Mouse (Mus musculus): ENCODE measurements around the gene Higd1c. TPM values are rescaled to one million over a fixed set of nuclear protein-coding genes. Genes with fewer than 3 reads are reported as not detected.
"Not testable (repeated sequence)": the region's sequence is repeated elsewhere in the genome, so short reads cannot be mapped to it uniquely, and the experiment has no call there.

The Higd1c gene
- polyA plus RNA-seq, 1 experiment: 0.97 TPM

DNA sequence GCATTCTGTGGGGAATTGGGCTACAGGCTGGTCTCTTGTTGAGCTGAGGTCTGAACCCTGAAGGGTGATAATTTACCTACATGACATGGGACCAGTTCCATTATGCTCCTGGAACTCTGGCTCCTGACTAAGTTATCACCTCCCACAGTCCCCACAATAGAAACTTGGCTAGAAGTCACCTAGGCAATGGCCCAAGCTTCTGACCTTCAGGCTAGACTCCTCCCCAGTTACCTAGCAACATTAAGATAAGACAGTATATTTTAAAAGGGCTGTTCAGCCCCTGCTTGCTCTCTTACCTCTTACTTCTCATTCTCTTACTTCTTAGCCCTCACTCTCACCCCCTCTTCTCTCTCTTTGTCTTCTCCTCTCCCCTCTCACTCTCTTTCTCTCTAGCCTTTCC lies 18.9 kb upstream of the Higd1c start:
- no peak overlapping the region for H3K4me3 ChIP-seq (ENCODE audit: insufficient read depth, low read depth, low read length)
- DNase-seq: peak; percentile 64
- no peaks in the 10 kb centered on the region for H3K27me3 ChIP-seq (replicated peaks; ENCODE audit: control insufficient read depth, insufficient read depth, low read length)
- no peaks in the 10 kb centered on the region for H3K36me3 ChIP-seq (ENCODE audit: control insufficient read depth, insufficient read depth, low read length)
- peak overlapping the region; percentile 60 for H3K27ac ChIP-seq (ENCODE audit: insufficient read depth, low read depth, low read length)
- TF ChIP-seq POLR2A (IDR thresholded peaks at IDR 0.05; ENCODE audit: low read depth, low read length) (no peak), CTCF (conservative IDR thresholded peaks at IDR 0.05; ENCODE audit: insufficient read depth, insufficient read length, low read depth, low read length) (no peak)
- peaks cover 22% of the 10 kb centered on the region for H3K4me1 ChIP-seq (ENCODE audit: control insufficient read depth, insufficient read depth, low read length)

DNA sequence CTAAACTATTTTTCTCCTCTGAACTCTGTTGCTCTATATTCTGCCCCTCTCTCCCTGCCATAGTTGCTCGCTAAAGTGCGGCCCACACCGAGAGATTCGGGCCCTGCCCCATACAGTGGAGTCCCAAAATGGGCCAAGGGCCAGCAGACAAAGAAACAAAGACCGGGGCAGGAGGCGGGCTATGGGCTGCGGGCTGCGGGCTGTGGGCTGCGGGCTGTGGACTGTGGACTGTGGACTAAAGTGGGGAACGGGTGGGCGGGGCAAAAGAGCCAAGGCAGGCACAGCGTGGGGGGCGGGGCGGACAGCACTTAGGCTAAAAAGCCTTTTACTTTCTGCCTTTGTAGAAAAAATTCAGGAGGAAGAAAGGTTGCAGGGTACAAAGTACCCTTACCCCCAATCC lies 17.6 kb upstream of the Higd1c start:
- Histone ChIP-seq H3K27me3 (replicated peaks; ENCODE audit: control insufficient read depth, insufficient read depth, low read length) (no peaks in the 10 kb centered on the region), H3K4me3 (ENCODE audit: insufficient read depth, low read depth, low read length) (no peak overlapping the region), H3K36me3 (ENCODE audit: control insufficient read depth, insufficient read depth, low read length) (no peaks in the 10 kb centered on the region), H3K27ac (ENCODE audit: insufficient read depth, low read depth, low read length) (peak overlapping the region; percentile 69), H3K4me1 (ENCODE audit: control insufficient read depth, insufficient read depth, low read length) (peaks cover 25% of the 10 kb centered on the region)
- peak; percentile 84 for DNase-seq
- TF ChIP-seq CTCF (conservative IDR thresholded peaks at IDR 0.05; ENCODE audit: insufficient read depth, insufficient read length, low read depth, low read length): no peak
- TF ChIP-seq POLR2A (IDR thresholded peaks at IDR 0.05; ENCODE audit: low read depth, low read length): no peak
- 48% methylated on average over 14 of the region's 14 CpGs for WGBS

DNA sequence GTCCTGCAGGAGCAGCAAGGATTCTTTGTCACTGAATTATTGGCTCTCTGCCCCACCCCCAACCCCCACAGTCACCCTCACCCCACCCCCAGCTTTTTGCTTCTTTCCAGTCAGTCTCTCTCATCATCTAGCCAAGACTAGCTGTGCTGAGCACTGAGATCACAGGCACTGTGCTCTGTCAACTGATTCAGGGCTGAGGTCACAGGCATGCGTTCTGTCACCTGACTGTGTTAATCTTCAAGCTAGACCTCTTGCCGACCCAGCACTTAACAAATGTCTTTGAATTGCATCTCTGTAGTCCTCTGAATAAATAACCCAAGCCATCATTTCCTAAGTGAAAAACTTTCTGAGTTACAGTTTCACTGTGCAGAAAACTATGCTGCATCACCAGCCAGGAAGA lies 14.8 kb upstream of the Higd1c start:
- DNase-seq: peak; percentile 94
- Histone ChIP-seq H3K27me3 (replicated peaks; ENCODE audit: control insufficient read depth, insufficient read depth, low read length) (no peaks in the 10 kb centered on the region), H3K4me1 (ENCODE audit: control insufficient read depth, insufficient read depth, low read length) (peaks cover 21% of the 10 kb centered on the region), H3K4me3 (ENCODE audit: insufficient read depth, low read depth, low read length) (no peak overlapping the region), H3K36me3 (ENCODE audit: control insufficient read depth, insufficient read depth, low read length) (no peaks in the 10 kb centered on the region), H3K27ac (ENCODE audit: insufficient read depth, low read depth, low read length) (peak overlapping the region; percentile 81)
- no peak for TF ChIP-seq POLR2A (IDR thresholded peaks at IDR 0.05; ENCODE audit: low read depth, low read length)
- no peak for TF ChIP-seq CTCF (conservative IDR thresholded peaks at IDR 0.05; ENCODE audit: insufficient read depth, insufficient read length, low read depth, low read length)
- WGBS: 30% methylated on average over 2 of the region's 2 CpGs

DNA sequence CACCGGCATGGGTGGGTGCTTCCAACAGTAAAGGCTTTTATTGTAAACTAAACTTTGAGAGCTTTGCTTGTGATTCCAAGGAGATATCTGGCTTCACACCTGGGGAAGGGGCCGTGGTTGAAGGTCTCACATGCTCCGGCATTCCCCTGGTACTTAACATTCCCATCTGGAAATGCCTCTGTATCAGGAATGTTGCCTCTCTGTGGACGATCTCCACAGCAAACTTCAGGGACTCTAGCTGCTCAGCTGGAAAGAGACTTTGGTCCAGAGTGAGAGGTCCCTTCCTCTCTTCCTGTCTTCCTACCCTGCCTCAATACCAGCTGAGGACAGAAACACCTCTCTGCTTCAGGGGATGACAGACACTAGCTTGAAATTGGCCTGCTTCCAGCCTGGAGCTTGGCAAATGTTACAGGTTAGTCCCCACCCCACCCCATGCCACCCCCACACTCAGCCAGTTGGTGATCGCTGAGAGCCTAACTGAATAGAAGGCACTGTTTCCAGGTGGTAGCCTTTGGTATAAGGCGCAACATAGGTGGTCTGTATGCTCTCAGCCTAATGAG lies 12.8 kb upstream of the Higd1c start:
- DNase-seq: peak; percentile 37
- Histone ChIP-seq H3K36me3 (ENCODE audit: control insufficient read depth, insufficient read depth, low read length) (no peaks in the 10 kb centered on the region), H3K27ac (ENCODE audit: insufficient read depth, low read depth, low read length) (peak overlapping the region; percentile 21), H3K4me3 (ENCODE audit: insufficient read depth, low read depth, low read length) (no peak overlapping the region), H3K4me1 (ENCODE audit: control insufficient read depth, insufficient read depth, low read length) (peaks cover 14% of the 10 kb centered on the region), H3K27me3 (replicated peaks; ENCODE audit: control insufficient read depth, insufficient read depth, low read length) (no peaks in the 10 kb centered on the region)
- 50% methylated on average over 6 of the region's 6 CpGs for WGBS
- TF ChIP-seq CTCF (conservative IDR thresholded peaks at IDR 0.05; ENCODE audit: insufficient read depth, insufficient read length, low read depth, low read length) (no peak), POLR2A (IDR thresholded peaks at IDR 0.05; ENCODE audit: low read depth, low read length) (no peak)

DNA sequence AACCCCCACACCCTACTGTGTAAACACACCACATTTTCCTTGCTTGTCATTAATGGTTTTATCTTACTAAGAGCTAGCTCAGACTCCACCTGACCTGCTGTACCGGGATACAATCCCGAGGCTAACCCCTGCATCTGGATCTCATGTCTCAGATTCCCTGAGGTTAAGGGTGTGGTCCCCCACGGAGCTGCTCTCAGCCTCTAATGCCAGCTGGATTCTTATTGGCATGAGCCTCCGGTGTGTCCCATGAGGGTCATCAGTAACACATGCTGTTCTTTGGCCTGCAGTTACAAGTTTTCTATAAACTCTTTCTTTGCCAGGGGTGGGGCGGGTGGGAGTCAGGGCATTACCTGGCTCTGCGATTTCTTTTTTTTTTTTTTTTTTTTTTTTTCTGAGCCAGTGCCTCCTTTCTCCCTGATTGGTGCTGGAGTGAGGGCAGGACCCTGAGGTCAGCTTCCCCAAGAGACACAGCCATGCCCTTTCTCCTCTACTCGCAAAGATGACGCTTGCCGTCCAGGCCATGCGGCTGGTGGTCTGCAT lies 11.6 kb upstream of the Higd1c start, which contains the start of the genes Methig1 and Mettl7a2:
Gene Methig1, plus strand, starts transcription at position 439 of the 540 bp plus-strand sequence.
Gene Mettl7a2, plus strand, starts transcription at position 490 of the 540 bp plus-strand sequence.
- peak; percentile 37 for DNase-seq
- Histone ChIP-seq H3K27me3 (replicated peaks; ENCODE audit: control insufficient read depth, insufficient read depth, low read length) (no peaks in the 10 kb centered on the region), H3K4me3 (ENCODE audit: insufficient read depth, low read depth, low read length) (peak within 1 kb of the TSS; percentile 21; the same call in 1 of the 2 replicates), H3K4me1 (ENCODE audit: control insufficient read depth, insufficient read depth, low read length) (peaks cover 12% of the 10 kb centered on the region), H3K36me3 (ENCODE audit: control insufficient read depth, insufficient read depth, low read length) (no peaks in the 10 kb centered on the region), H3K27ac (ENCODE audit: insufficient read depth, low read depth, low read length) (peak within 1 kb of the TSS; percentile 46; the same call in 1 of the 2 replicates)
- TF ChIP-seq POLR2A (IDR thresholded peaks at IDR 0.05; ENCODE audit: low read depth, low read length): peak; percentile 18
- TF ChIP-seq CTCF (conservative IDR thresholded peaks at IDR 0.05; ENCODE audit: insufficient read depth, insufficient read length, low read depth, low read length): no peak
- 73% methylated on average over 10 of the region's 10 CpGs for WGBS

DNA sequence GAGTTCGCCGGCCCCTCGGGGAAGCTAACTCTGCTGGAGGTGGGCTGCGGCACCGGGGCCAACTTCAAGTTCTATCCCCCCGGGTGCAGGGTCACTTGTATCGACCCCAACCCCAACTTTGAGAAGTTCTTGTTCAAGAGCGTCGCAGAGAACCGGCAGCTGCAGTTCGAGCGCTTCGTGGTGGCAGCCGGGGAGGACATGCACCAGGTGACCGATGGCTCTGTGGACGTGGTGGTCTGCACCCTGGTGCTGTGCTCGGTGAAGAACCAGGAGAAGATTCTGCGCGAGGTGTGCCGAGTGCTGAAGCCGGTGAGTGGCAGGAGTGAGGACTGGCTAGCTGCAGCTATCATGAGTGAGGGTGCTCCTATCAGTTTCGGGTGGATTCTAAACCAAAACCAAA lies 10.9 kb upstream of the Higd1c start:
- not testable (repeated sequence) for DNase-seq; H3K27ac ChIP-seq (ENCODE audit: insufficient read depth, low read depth, low read length); H3K36me3 ChIP-seq (ENCODE audit: control insufficient read depth, insufficient read depth, low read length); H3K27me3 ChIP-seq (replicated peaks; ENCODE audit: control insufficient read depth, insufficient read depth, low read length)
- Histone ChIP-seq H3K4me1 (ENCODE audit: control insufficient read depth, insufficient read depth, low read length) (peaks cover 12% of the 10 kb centered on the region), H3K4me3 (ENCODE audit: insufficient read depth, low read depth, low read length) (peak overlapping the region; percentile 21; the same call in 1 of the 2 replicates)
- 83% methylated on average over 22 of the region's 22 CpGs for WGBS

DNA sequence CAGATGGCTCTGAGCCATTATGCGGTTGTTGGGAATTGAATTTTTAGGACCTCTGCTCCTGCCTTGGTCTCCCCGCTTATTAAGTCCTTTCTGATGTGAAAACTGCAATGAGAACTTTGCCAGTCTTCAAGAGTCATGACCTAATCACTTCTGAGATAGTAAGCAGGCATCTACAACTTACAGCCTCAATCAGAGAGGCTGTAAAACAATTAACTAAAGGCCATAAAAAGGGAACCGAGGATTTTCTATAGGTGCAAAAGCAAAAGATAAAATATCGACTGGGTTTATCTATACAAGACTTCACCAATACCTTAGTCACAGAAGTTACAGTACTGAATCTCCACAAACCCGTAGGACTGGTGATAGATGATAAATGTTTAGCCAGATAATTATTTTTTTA lies 8.5 kb upstream of the Higd1c start:
- Histone ChIP-seq H3K4me3 (ENCODE audit: insufficient read depth, low read depth, low read length) (no peak overlapping the region), H3K36me3 (ENCODE audit: control insufficient read depth, insufficient read depth, low read length) (no peaks in the 10 kb centered on the region), H3K4me1 (ENCODE audit: control insufficient read depth, insufficient read depth, low read length) (peaks cover 3% of the 10 kb centered on the region; the same call in 1 of the 2 replicates), H3K27ac (ENCODE audit: insufficient read depth, low read depth, low read length) (no peak overlapping the region), H3K27me3 (replicated peaks; ENCODE audit: control insufficient read depth, insufficient read depth, low read length) (no peaks in the 10 kb centered on the region)
- DNase-seq: no peak
- WGBS: 70% methylated on average over 5 of the region's 5 CpGs
- TF ChIP-seq CTCF (conservative IDR thresholded peaks at IDR 0.05; ENCODE audit: insufficient read depth, insufficient read length, low read depth, low read length): no peak
- no peak for TF ChIP-seq POLR2A (IDR thresholded peaks at IDR 0.05; ENCODE audit: low read depth, low read length)

DNA sequence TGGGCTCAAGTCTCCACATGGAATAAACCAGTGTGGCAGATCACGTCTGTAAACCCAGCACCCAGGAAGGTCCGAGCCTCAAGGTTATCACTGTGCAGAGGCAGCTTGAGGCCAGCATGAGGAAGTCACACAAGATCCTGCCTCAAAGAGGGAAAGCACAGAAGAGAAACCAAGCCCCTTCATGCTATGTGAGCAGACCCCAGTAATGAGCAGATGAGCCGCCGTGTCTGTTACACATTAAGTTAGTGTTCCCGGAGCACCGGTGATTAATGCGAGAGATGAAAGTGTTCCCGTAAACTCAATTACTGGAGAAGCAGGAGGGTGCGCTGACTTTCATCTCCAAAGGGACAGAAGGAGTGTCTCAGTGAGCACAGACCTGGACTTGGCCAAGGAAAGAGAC lies 1.6 kb downstream of the Higd1c start:
- not testable (repeated sequence) for DNase-seq; H3K4me1 ChIP-seq (ENCODE audit: control insufficient read depth, insufficient read depth, low read length); H3K27me3 ChIP-seq (replicated peaks; ENCODE audit: control insufficient read depth, insufficient read depth, low read length); H3K27ac ChIP-seq (ENCODE audit: insufficient read depth, low read depth, low read length); H3K36me3 ChIP-seq (ENCODE audit: control insufficient read depth, insufficient read depth, low read length); H3K4me3 ChIP-seq (ENCODE audit: insufficient read depth, low read depth, low read length)
- WGBS: 57% methylated on average over 9 of the region's 9 CpGs

Data from kidney, adult 2 months (tissue).